Mouse (Mus musculus): ENCODE data around the gene Hsdl2. TPM values are rescaled to one million over a fixed set of nuclear protein-coding genes. Genes with fewer than 3 reads are reported as not detected.

Hsdl2 gene
- polyA plus RNA-seq, 1 experiment from 2014 or later = 30.4 TPM

DNA sequence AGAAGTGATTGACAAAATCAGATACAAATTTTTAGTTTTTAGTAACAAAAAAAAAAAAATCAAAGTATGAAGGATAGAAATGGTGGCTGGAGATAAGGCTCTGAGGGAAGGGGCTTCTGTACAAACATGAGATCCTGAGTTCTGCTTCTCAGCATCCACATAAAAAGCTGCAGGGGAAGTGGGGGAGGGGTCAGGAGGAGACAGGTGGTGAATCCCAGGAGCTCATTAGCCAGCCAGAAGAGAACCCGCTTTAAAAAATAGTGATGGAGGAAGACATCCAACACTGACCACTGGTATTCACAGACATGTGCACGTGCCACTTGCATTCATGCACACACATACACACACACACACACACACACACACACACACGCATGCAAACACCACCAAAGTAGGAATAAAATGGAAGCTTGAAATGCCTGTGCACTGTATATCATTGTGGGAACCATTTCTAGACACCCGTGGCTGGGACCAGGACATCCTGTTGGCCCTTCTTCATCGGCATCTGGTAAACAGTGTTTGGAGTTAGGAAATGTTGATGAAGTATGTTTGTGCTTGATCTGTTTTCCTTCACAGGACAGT lies 74.8 kb downstream of the Hsdl2 start:
- no peak overlapping the region for H3K27ac ChIP-seq (replicated peaks)
- H3K36me3 ChIP-seq = no peaks in the 10 kb centered on the region
- H3K4me3 ChIP-seq = no peak overlapping the region
- ATAC-seq (ENCODE audit: low FRiP score, low read depth) = no peak
- 0 out of 2 replicates have a peak, but pooled peaks cover 2% of the 10 kb centered on the region for H3K4me1 ChIP-seq
- WGBS = 85% methylated on average over 5 of the region's 5 CpGs
- H3K4me2 ChIP-seq (replicated peaks) = no peak overlapping the region
- no peak overlapping the region for H3K9ac ChIP-seq (replicated peaks)
- no peaks in the 10 kb centered on the region for H3K27me3 ChIP-seq
- no peaks in the 10 kb centered on the region for H3K9me3 ChIP-seq

DNA sequence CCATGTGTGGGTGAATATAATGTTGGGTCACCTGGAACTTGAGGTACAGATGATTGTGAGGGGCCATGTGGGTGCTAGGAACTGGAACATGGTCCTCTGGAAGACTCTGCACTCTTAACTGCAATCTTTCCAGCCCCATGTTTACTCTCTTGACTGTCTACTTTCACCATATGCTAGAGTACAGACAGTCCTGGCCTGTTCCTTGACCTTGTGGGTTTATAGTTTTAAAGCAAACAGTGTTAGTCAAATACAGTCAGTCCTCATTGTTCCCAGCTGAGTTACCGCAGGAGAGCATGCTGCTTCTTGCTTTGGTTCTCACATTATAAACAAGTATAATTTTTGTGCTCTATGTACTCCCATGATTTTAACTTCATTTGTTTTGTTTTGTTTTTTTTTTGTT lies 80.8 kb downstream of the Hsdl2 start:
- Histone ChIP-seq H3K4me3 (no peak overlapping the region), H3K4me2 (replicated peaks) (no peak overlapping the region), H3K9me3 (no peaks in the 10 kb centered on the region), H3K4me1 (peaks cover 4% of the 10 kb centered on the region; the same call in 1 of the 2 replicates), H3K9ac (replicated peaks) (no peak overlapping the region), H3K27ac (replicated peaks) (no peak overlapping the region), H3K27me3 (no peaks in the 10 kb centered on the region), H3K36me3 (peaks cover 5% of the 10 kb centered on the region; the same call in 1 of the 2 replicates)
- ATAC-seq (ENCODE audit: low FRiP score, low read depth) = no peak
- WGBS = 88% methylated on average over 1 of the region's 1 CpGs

DNA sequence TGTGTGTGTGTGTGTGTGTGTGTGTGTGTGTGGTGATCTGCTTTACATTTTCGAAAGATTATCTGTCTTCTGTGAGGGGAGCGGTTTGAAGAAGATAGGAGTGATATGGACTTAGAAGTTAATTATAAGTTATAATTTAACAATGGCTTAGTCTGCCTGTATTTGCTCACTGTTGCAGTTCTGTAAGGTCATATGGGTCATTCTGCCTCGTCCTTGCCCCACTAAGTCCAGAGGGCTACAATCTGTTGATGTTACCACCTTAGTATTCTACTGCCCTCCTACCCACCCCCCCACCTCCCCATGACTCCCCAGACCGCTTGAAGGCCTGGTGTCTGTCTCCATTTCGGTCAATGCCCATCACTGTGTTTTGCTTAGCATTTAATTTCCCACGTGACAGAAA lies 82.1 kb downstream of the Hsdl2 start:
- Histone ChIP-seq H3K9ac (replicated peaks) (no peak overlapping the region), H3K27me3 (no peaks in the 10 kb centered on the region), H3K36me3 (peaks cover 5% of the 10 kb centered on the region; the same call in 1 of the 2 replicates), H3K27ac (replicated peaks) (no peak overlapping the region), H3K4me1 (peaks cover 8% of the 10 kb centered on the region; the same call in 1 of the 2 replicates), H3K4me2 (replicated peaks) (no peak overlapping the region), H3K4me3 (no peak overlapping the region), H3K9me3 (no peaks in the 10 kb centered on the region)
- 94% methylated on average over 6 of the region's 6 CpGs for WGBS
- no peak for ATAC-seq (ENCODE audit: low FRiP score, low read depth)

DNA sequence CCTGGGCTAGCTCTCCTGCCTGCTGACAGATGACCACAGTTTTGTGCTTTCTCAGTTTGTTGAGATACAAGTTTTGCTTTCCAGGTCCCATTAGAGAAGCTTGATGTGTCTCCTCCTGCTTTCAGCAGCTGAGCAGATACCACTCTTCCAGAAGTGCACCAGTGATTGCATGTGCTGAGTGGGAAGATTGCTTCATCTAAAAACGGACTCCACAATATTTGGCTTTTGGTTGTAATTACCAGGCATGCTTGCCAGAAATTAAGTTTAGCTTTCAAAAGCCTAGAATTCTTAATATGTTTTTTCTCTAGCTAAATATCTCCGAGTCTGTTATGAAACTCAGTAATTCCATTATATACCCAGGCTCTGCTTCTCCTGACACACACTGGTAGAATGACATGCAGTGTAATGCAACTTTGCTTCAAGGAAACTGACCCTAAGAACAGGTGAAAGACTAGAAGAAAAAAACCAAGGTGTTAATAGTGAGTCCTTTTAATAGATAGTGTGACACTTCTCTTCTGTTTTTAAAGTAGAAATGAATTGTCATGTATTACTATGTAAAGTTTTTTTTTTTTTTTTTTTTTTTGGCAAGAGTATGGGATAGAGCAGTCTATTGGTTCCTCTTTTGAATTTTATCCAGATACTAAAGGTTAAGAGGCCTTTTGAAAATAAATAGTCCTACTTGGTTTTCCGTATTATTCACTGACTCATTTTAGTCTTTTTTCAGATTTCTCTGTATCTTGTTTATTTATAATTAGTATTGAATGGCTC lies 85.4 kb downstream of the Hsdl2 start:
- no peaks in the 10 kb centered on the region for H3K9me3 ChIP-seq
- no peak overlapping the region for H3K27ac ChIP-seq (replicated peaks)
- no peak overlapping the region for H3K4me3 ChIP-seq
- no peak overlapping the region for H3K4me2 ChIP-seq (replicated peaks)
- H3K9ac ChIP-seq (replicated peaks) = no peak overlapping the region
- no peak for ATAC-seq (ENCODE audit: low FRiP score, low read depth)
- peaks cover 8% of the 10 kb centered on the region; the same call in 1 of the 2 replicates for H3K4me1 ChIP-seq
- 85% methylated on average over 3 of the region's 3 CpGs for WGBS
- peaks cover 5% of the 10 kb centered on the region; the same call in 1 of the 2 replicates for H3K36me3 ChIP-seq
- no peaks in the 10 kb centered on the region for H3K27me3 ChIP-seq

DNA sequence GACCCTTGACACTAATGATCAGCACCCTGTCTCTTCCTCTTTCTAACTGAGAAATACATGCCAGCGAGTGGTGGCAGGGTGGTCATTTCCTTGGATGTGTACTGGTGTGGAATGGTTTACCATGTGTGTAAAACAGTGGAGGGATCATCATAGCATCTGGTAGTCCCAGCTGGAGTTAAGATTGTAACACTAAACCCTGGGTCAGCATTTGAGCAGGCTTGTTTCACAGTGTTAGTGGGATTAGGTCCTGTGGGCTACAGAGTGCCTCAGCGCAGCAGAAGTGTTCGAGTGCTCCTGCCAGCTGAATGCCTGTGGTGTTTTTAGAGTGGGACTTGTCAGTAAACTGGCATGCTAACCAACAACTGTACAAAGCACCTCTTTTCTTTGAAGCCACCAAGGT lies 86.7 kb downstream of the Hsdl2 start:
- H3K27ac ChIP-seq (replicated peaks) = no peak overlapping the region
- H3K9me3 ChIP-seq = no peaks in the 10 kb centered on the region
- peaks cover 8% of the 10 kb centered on the region; the same call in 1 of the 2 replicates for H3K4me1 ChIP-seq
- no peak overlapping the region for H3K4me3 ChIP-seq
- no peaks in the 10 kb centered on the region for H3K36me3 ChIP-seq
- H3K27me3 ChIP-seq = no peaks in the 10 kb centered on the region
- H3K4me2 ChIP-seq (replicated peaks) = no peak overlapping the region
- 52% methylated on average over 3 of the region's 3 CpGs for WGBS
- ATAC-seq (ENCODE audit: low FRiP score, low read depth) = no peak
- no peak overlapping the region for H3K9ac ChIP-seq (replicated peaks)

Other genes starting within 250 kb of the Hsdl2 start
- gene Susd1, start 142.9 kb upstream of the Hsdl2 start, polyA plus RNA-seq (2016; fragmentation: Nextera tagmentation; extraction: Ambion mirVana) = 1.1 and 1.5 TPM in 2 replicates
- 22.4 and 26.3 TPM in 2 replicates for gene Ptbp3, start 32.2 kb upstream of the Hsdl2 start, polyA plus RNA-seq (2016; fragmentation: Nextera tagmentation; extraction: Ambion mirVana)
- 60.5 and 69.0 TPM in 2 replicates for gene E130308A19Rik, start 44.6 kb downstream of the Hsdl2 start, polyA plus RNA-seq (2016; fragmentation: Nextera tagmentation; extraction: Ambion mirVana)
- 94.5 and 101 TPM in 2 replicates for gene Inip, start 220.0 kb downstream of the Hsdl2 start, polyA plus RNA-seq (2016; fragmentation: Nextera tagmentation; extraction: Ambion mirVana)
- gene Snx30, start 224.3 kb downstream of the Hsdl2 start, polyA plus RNA-seq (2016; fragmentation: Nextera tagmentation; extraction: Ambion mirVana) = 14.5 and 18.4 TPM in 2 replicates

Data from midbrain, embryonic 12.5 days (tissue).